Mouse (Mus musculus) hindbrain, postnatal 0 days (tissue): ENCODE measurements at regions not wholly inside any gene's neighbourhood (a gene's known extent, or its start where the extent isn't known, plus 50 kb on each side); places are given as distances from the start of the nearest gene placed in this dataset.

ENCODE experiments used
- ATAC-seq: fragments of 200-750 bp; cut with Nextera tagmentation; 2 replicates; pipeline ENCODE4 v1.8.0; 2017; ENCODE audit warnings: mild to moderate bottlenecking, moderate TSS enrichment, moderate library complexity
- DNase-seq: peaks from one replicate; pipeline ENCODE4 v3.0.0-alpha.2; 2015; ENCODE audit warnings: low spot score
- H3K27ac ChIP-seq: fragments of 300-500 bp; sonication (generic); 2 replicates; pipeline ENCODE4 v1.5.1; 2014; ENCODE audit warnings: mild to moderate bottlenecking
- H3K27me3 ChIP-seq: fragments of 300-500 bp; sonication (generic); 2 replicates; pipeline ENCODE4 v1.6.1; 2014; ENCODE audit warnings: low read length, mixed read lengths; ENCODE audit not compliant: insufficient read depth
- H3K36me3 ChIP-seq: fragments of 300-500 bp; sonication (generic); 2 replicates; pipeline ENCODE4 v1.6.1; 2014; ENCODE audit warnings: low read length, mixed read lengths; ENCODE audit not compliant: insufficient read depth
- H3K4me1 ChIP-seq: fragments of 300-500 bp; sonication (generic); 2 replicates; pipeline ENCODE4 v1.6.1; 2014; ENCODE audit warnings: antibody characterized with exemption, low read length, mixed read lengths; ENCODE audit not compliant: insufficient read depth
- H3K4me2 ChIP-seq: fragments of 300-500 bp; sonication (generic); 2 replicates; pipeline ENCODE4 v1.6.1; 2014; ENCODE audit warnings: low read depth, mild to moderate bottlenecking, low read length, moderate library complexity, mixed read lengths
- H3K4me3 ChIP-seq: fragments of 300-500 bp; sonication (generic); 2 replicates; pipeline ENCODE4 v1.5.1; 2014; ENCODE audit warnings: low read length
- H3K9ac ChIP-seq: fragments of 300-500 bp; sonication (generic); replicated peaks from 2 replicates; pipeline ENCODE4 v1.6.1; 2014; ENCODE audit warnings: mild to moderate bottlenecking, low read length, moderate library complexity, mixed read lengths
- H3K9me3 ChIP-seq: fragments of 300-500 bp; sonication (generic); 2 replicates; pipeline ENCODE4 v1.6.1; 2016; ENCODE audit warnings: low read length, mixed read lengths
- CTCF ChIP-seq: IDR thresholded peaks from 2 replicates; pipeline ENCODE4 v1.5.1; 2016; ENCODE audit warnings: antibody characterized with exemption, control low read depth, low read depth
- WGBS: fragments of 180-500 bp; shearing (Covaris S2); extraction: QIAGEN DNeasy Blood & Tissue Kit; methylation state at CpG from one replicate; pipeline ENCODE4 v1.1.7; 2014; 5-methylcytosine and 5-hydroxymethylcytosine counted together

GRCm38 (mm10) chr2:79131743-79132517, 123.3 kb upstream of the Itga4 start:
- Histone ChIP-seq H3K9ac (no peak overlapping the region), H3K27me3 (no peaks in the 10 kb centered on the region), H3K4me3 (no peak overlapping the region), H3K9me3 (no peaks in the 10 kb centered on the region), H3K36me3 (no peaks in the 10 kb centered on the region), H3K27ac (no peak overlapping the region), H3K4me1 (no peaks in the 10 kb centered on the region), H3K4me2 (no peak overlapping the region)
- ATAC-seq (no peak), DNase-seq (no peak)
- no peak for TF ChIP-seq CTCF
- WGBS, result 71% methylated on average over 5 of the region's 5 CpGs

- no peak overlapping the region for H3K9ac ChIP-seq
- no peaks in the 10 kb centered on the region for H3K36me3 ChIP-seq
- WGBS, result 65% methylated on average over 3 of the region's 3 CpGs
- no peak for DNase-seq
- ATAC-seq, result no peak
- H3K27me3 ChIP-seq, result no peaks in the 10 kb centered on the region
- no peak overlapping the region for H3K4me3 ChIP-seq
- no peaks in the 10 kb centered on the region for H3K9me3 ChIP-seq
- TF ChIP-seq CTCF, result no peak
- H3K27ac ChIP-seq, result no peak overlapping the region
- no peaks in the 10 kb centered on the region for H3K4me1 ChIP-seq
- H3K4me2 ChIP-seq, result no peak overlapping the region
These were observed 122.7 kb upstream of the Itga4 start for GRCm38 (mm10) chr2:79132518-79132845.

GRCm38 (mm10) chr2:79134281-79134680, 120.9 kb upstream of the Itga4 start:
- Histone ChIP-seq H3K27me3 (no peaks in the 10 kb centered on the region), H3K36me3 (no peaks in the 10 kb centered on the region), H3K9ac (no peak overlapping the region), H3K9me3 (no peaks in the 10 kb centered on the region), H3K4me1 (no peaks in the 10 kb centered on the region), H3K4me2 (no peak overlapping the region), H3K4me3 (no peak overlapping the region), H3K27ac (no peak overlapping the region)
- TF ChIP-seq CTCF, result no peak
- 85% methylated on average over 5 of the region's 5 CpGs for WGBS
- ATAC-seq (no peak), DNase-seq (no peak)

GRCm38 (mm10) chr2:79135986-79136385, 119.2 kb upstream of the Itga4 start:
- Histone ChIP-seq H3K9me3 (no peaks in the 10 kb centered on the region), H3K4me1 (no peaks in the 10 kb centered on the region), H3K36me3 (no peaks in the 10 kb centered on the region), H3K27ac (no peak overlapping the region), H3K4me3 (no peak overlapping the region), H3K27me3 (no peaks in the 10 kb centered on the region), H3K4me2 (no peak overlapping the region), H3K9ac (no peak overlapping the region)
- no peak for TF ChIP-seq CTCF
- ATAC-seq (no peak), DNase-seq (no peak)
- WGBS, result 78% methylated on average over 2 of the region's 2 CpGs

- Histone ChIP-seq H3K4me1 (no peaks in the 10 kb centered on the region), H3K27ac (no peak overlapping the region), H3K36me3 (no peaks in the 10 kb centered on the region), H3K4me3 (no peak overlapping the region), H3K9ac (no peak overlapping the region), H3K27me3 (no peaks in the 10 kb centered on the region), H3K4me2 (no peak overlapping the region), H3K9me3 (no peaks in the 10 kb centered on the region)
- no peak for TF ChIP-seq CTCF
- 87% methylated on average over 12 of the region's 12 CpGs for WGBS
- ATAC-seq, result no peak
- no peak for DNase-seq
These were observed 118.4 kb upstream of the Itga4 start for GRCm38 (mm10) chr2:79136619-79137458.

- Histone ChIP-seq H3K4me3 (no peak overlapping the region), H3K4me1 (no peaks in the 10 kb centered on the region), H3K9ac (no peak overlapping the region), H3K27me3 (no peaks in the 10 kb centered on the region), H3K4me2 (no peak overlapping the region), H3K9me3 (no peaks in the 10 kb centered on the region), H3K36me3 (no peaks in the 10 kb centered on the region), H3K27ac (no peak overlapping the region)
- no peak for TF ChIP-seq CTCF
- DNase-seq (no peak), ATAC-seq (no peak)
- 62% methylated on average over 6 of the region's 6 CpGs for WGBS
These were observed 117.5 kb upstream of the Itga4 start for GRCm38 (mm10) chr2:79137694-79138171.
